Mouse (Mus musculus) MEL (cell line): ENCODE measurements around the gene Slc23a2. TPM values are rescaled to one million over a fixed set of nuclear protein-coding genes. Genes with fewer than 3 reads are reported as not detected.

Source experiments
- DNase-seq: peaks from one replicate; pipeline ENCODE4 v3.0.0; 2011; ENCODE audit warnings: low read depth, low spot score
- H3K27ac ChIP-seq: 2 replicates; pipeline ENCODE4 v1.5.1; 2012; ENCODE audit warnings: low read depth, mild to moderate bottlenecking, control low read depth, low read length, moderate library complexity; ENCODE audit not compliant: control insufficient read depth
- H3K27me3 ChIP-seq, 2 experiments: fragments of 150-350 bp in 1 of 2; sonication (generic) in 1 of 2; 2 replicates each; pipeline ENCODE4 v1.6.1; 2012; ENCODE audit warnings: low read length in 2 of 2, mild to moderate bottlenecking in 2 of 2, improper control_type of control experiment in 1 of 2, moderate library complexity in 1 of 2; ENCODE audit not compliant: insufficient read depth in 2 of 2, control insufficient read depth in 1 of 2
- H3K36me3 ChIP-seq, 2 experiments: 2 replicates each; pipeline ENCODE4 v1.6.1; 2012 to 2014; ENCODE audit warnings: low read length in 2 of 2, improper control_type of control experiment in 1 of 2, inconsistent platforms in 1 of 2, mild to moderate bottlenecking in 1 of 2; ENCODE audit not compliant: insufficient read depth in 2 of 2, control insufficient read depth in 1 of 2
- H3K4me1 ChIP-seq, 2 experiments: fragments of 150-350 bp in 1 of 2; sonication (generic) in 1 of 2; 2 replicates each; pipeline ENCODE4 v1.6.1; 2012; ENCODE audit warnings: low read length in 2 of 2, improper control_type of control experiment in 1 of 2, mild to moderate bottlenecking in 1 of 2; ENCODE audit not compliant: insufficient read depth in 2 of 2, control insufficient read depth in 1 of 2
- H3K4me3 ChIP-seq, 2 experiments: fragments of 150-350 bp in 1 of 2; sonication (generic) in 1 of 2; 2 replicates each; pipeline ENCODE4 v1.5.1; 2012; ENCODE audit warnings: low read depth in 2 of 2, low read length in 2 of 2, mild to moderate bottlenecking in 2 of 2, moderate library complexity in 2 of 2, control low read depth in 1 of 2, improper control_type of control experiment in 1 of 2; ENCODE audit not compliant: control insufficient read depth in 1 of 2, insufficient read depth in 1 of 2
- H3K79me2 ChIP-seq: 2 replicates; pipeline ENCODE4 v1.6.1; 2012; ENCODE audit warnings: mild to moderate bottlenecking, low read length, moderate library complexity; ENCODE audit not compliant: control insufficient read depth, poor library complexity, insufficient read depth
- H3K9ac ChIP-seq: 2 replicates; pipeline ENCODE4 v1.6.1; 2012; ENCODE audit warnings: low read depth, mild to moderate bottlenecking, control low read depth, low read length, moderate library complexity; ENCODE audit not compliant: control insufficient read depth, poor library complexity, severe bottlenecking
- H3K9me3 ChIP-seq: fragments of 150-350 bp; sonication (generic); replicated peaks from 2 replicates; pipeline ENCODE4 v1.6.1; 2012; ENCODE audit warnings: mild to moderate bottlenecking, low read length, improper control_type of control experiment, moderate library complexity; ENCODE audit not compliant: insufficient read depth
- E2F4 ChIP-seq: IDR thresholded peaks from 2 replicates; pipeline ENCODE4 v1.6.1; 2011; ENCODE audit warnings: low read depth, low read length, improper control_type of control experiment, borderline replicate concordance
- MAX ChIP-seq: IDR thresholded peaks from 2 replicates; pipeline ENCODE4 v1.6.1; 2011; ENCODE audit warnings: low read length, improper control_type of control experiment
- MEF2A ChIP-seq: IDR thresholded peaks from 2 replicates; pipeline ENCODE4 v1.6.1; 2014; ENCODE audit warnings: low read depth, mild to moderate bottlenecking, inconsistent platforms, low read length, improper control_type of control experiment; ENCODE audit not compliant: poor library complexity, insufficient replicate concordance, severe bottlenecking; ENCODE audit errors: extremely low read depth
- MXI1 ChIP-seq: IDR thresholded peaks from 2 replicates; pipeline ENCODE4 v1.6.1; 2011; ENCODE audit warnings: mild to moderate bottlenecking, low read depth, low read length, improper control_type of control experiment
- NRF1 ChIP-seq: IDR thresholded peaks from 2 replicates; pipeline ENCODE4 v1.6.1; 2014; ENCODE audit warnings: low read depth, mild to moderate bottlenecking, inconsistent platforms, low read length, improper control_type of control experiment, moderate library complexity; ENCODE audit not compliant: poor library complexity, insufficient read depth, severe bottlenecking
- TCF12 ChIP-seq: IDR thresholded peaks from 2 replicates; pipeline ENCODE4 v1.6.1; 2014; ENCODE audit warnings: low read depth, mild to moderate bottlenecking, inconsistent platforms, low read length, improper control_type of control experiment, moderate library complexity
- USF2 ChIP-seq, 2 experiments: IDR thresholded peaks; 2 replicates each; pipeline ENCODE4 v1.6.1; 2011 to 2012; ENCODE audit warnings: improper control_type of control experiment in 2 of 2, low read length in 2 of 2, borderline replicate concordance in 1 of 2, inconsistent platforms in 1 of 2, low read depth in 1 of 2, mild to moderate bottlenecking in 1 of 2; ENCODE audit not compliant: insufficient read depth in 1 of 2
- ZKSCAN1 ChIP-seq: IDR thresholded peaks from 2 replicates; pipeline ENCODE4 v1.6.1; 2012; ENCODE audit warnings: low read depth, mild to moderate bottlenecking, inconsistent platforms, low read length, improper control_type of control experiment, moderate library complexity
- polyA plus RNA-seq, 2 experiments: library from polyadenylated mRNA; stranded (reverse) in 1 of 2; unstranded in 1 of 2; fragments of >175 nt in 1 of 2; fragments of >200 nt in 1 of 2; gene quantifications; 2 replicates each; pipeline versions ENCODE4 v1.2.1 to v1.2.4; 2012; ENCODE audit warnings: low replicate concordance in 2 of 2, low read depth in 1 of 2; ENCODE audit not compliant: insufficient read length in 2 of 2, insufficient read depth in 1 of 2, missing spikeins in 1 of 2
- total RNA-seq: library from RNA; depleted of rRNA; stranded (reverse); fragments of 300-350 nt; gene quantifications from 2 replicates; pipeline ENCODE4 v1.2.3, GENCODE M21; 2012; rRNA removed

Slc23a2 gene
- total and polyA plus RNA-seq, 3 experiments: 7.9 to 10.3 TPM; not detected in 1

GRCm38 (mm10) chr2:132003916-132004315 lies 141.0 kb downstream of the Slc23a2 start:
- Histone ChIP-seq H3K9ac (no peak overlapping the region), H3K9me3 (no peaks in the 10 kb centered on the region), H3K27me3 (no peaks in the 10 kb centered on the region), H3K36me3 (no peaks in the 10 kb centered on the region), H3K4me1 (no peaks in the 10 kb centered on the region), H3K4me3 (no peak overlapping the region)
- no peak for DNase-seq
- TF ChIP-seq TCF12 (no peak), E2F4 (no peak), USF2 (IDR thresholded peaks at IDR 0.05; ENCODE audit: borderline replicate concordance in 1 of 2, insufficient read depth in 1 of 2, low read depth in 1 of 2, low read length in 2 of 2) (no peak), MAX (no peak), MXI1 (no peak), MEF2A (no peak), ZKSCAN1 (no peak), NRF1 (no peak)
- TF ChIP-seq, all 39 proteins: peak for 0
- Histone ChIP-seq H3K27ac (no peak overlapping the region), H3K79me2 (no peaks in the 10 kb centered on the region)

Other genes with a start within 250 kb of the Slc23a2 start
- 17.1 and 18.3 TPM in 2 replicates for gene Prnp, start 235.2 kb downstream of the Slc23a2 start, total RNA-seq
- 10 to 100 TPM in 1 of 2 experiments, not detected in 1; 24.0 TPM for gene Prnp, start 235.2 kb downstream of the Slc23a2 start, polyA plus RNA-seq
- gene Prn, start 235.2 kb downstream of the Slc23a2 start, total RNA-seq: not detected in 2 replicates
- gene Prn, start 235.2 kb downstream of the Slc23a2 start, polyA plus RNA-seq: not detected
- not detected in 2 replicates for gene Prnd, start 194.2 kb downstream of the Slc23a2 start, total RNA-seq
- gene Prnd, start 194.2 kb downstream of the Slc23a2 start, polyA plus RNA-seq: under 1 TPM in 1 of 2 experiments, not detected in 1; 0.06 TPM
- 0.59 and 0.69 TPM in 2 replicates for gene Rassf2, start 114.8 kb downstream of the Slc23a2 start, total RNA-seq
- 1 to 10 TPM in 1 of 2 experiments, not detected in 1; 4.1 TPM for gene Rassf2, start 114.8 kb downstream of the Slc23a2 start, polyA plus RNA-seq
- 8.3 and 9.1 TPM in 2 replicates for gene Tmem230, start 102.7 kb upstream of the Slc23a2 start, total RNA-seq
- gene Tmem230, start 102.7 kb upstream of the Slc23a2 start, polyA plus RNA-seq: 10 to 100 TPM in 1 of 2 experiments, not detected in 1; 21.5 TPM
- 398 and 427 TPM in 2 replicates for gene Pcna, start 108.2 kb upstream of the Slc23a2 start, total RNA-seq
- gene Pcna, start 108.2 kb upstream of the Slc23a2 start, polyA plus RNA-seq: 100 to 1,000 TPM; 308 to 541 TPM
- 8.8 and 10.3 TPM in 2 replicates for gene Cds2, start 118.0 kb upstream of the Slc23a2 start, total RNA-seq
- gene Cds2, start 118.0 kb upstream of the Slc23a2 start, polyA plus RNA-seq: 10 to 100 TPM in 1 of 2 experiments, not detected in 1; 28.5 TPM
- gene Prokr2, start 240.3 kb upstream of the Slc23a2 start, total RNA-seq: not detected in 2 replicates
- gene Prokr2, start 240.3 kb upstream of the Slc23a2 start, polyA plus RNA-seq: not detected